Mouse (Mus musculus): Measurements from ENCODE around the gene Nsun2.
"Not testable (repeated sequence)": the region's sequence is repeated elsewhere in the genome, so short reads cannot be mapped to it uniquely, and the experiment has no call there.

The Nsun2 gene

GRCm38 (mm10) chr13:69549980-69550379 lies 16.4 kb downstream of the Nsun2 start:
- DNase-seq (ENCODE audit: extremely low read depth, low read depth, low spot score): no peak

DNA sequence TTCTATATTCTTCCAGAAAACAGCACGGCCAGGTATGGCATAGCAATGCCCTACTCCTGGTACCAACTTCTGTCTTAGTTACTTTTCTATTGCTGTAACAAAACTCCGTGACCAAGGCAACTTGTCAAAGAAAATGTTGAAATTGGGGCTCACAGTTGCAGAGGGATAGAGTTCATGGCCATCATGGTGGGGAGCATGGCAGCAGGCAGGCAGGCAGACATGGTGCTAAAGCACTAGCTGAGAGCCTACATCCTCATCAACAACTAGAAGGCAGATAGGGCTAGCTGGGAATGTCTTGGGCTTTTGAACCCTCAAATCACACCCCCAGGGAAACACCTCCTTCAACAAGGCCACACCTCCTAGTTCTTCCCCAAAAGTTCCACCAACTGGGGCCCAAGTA lies 17.3 kb downstream of the Nsun2 start:
- DNase-seq (ENCODE audit: extremely low read depth, low read depth, low spot score): no peak

- DNase-seq (ENCODE audit: extremely low read depth, low read depth, low spot score): no peak
Observed at GRCm38 (mm10) chr13:69553024-69553423, 19.5 kb downstream of the Nsun2 start.

DNA sequence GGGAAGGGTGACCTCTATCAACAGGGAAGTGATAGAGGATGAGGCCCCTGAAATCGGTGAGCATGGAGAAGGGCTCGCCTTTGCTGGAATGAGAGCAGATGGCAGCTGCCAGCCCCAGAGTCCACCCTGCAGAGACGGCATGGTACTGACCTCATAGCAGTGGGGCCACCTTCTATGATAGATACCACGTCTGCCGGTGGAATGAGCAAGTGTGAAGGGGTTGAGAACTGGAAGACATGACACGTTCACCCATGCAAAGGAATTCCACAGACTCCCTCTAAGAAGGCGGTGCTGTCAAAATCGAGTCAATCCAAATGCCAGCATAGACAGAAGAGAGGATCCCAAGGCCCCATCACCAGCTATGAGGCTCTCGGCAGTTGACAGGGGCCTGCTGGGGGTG lies 20.7 kb downstream of the Nsun2 start:
- no peak for DNase-seq (ENCODE audit: extremely low read depth, low read depth, low spot score)

GRCm38 (mm10) chr13:69555045-69555444 lies 21.5 kb downstream of the Nsun2 start:
- DNase-seq (ENCODE audit: extremely low read depth, low read depth, low spot score): no peak

DNA sequence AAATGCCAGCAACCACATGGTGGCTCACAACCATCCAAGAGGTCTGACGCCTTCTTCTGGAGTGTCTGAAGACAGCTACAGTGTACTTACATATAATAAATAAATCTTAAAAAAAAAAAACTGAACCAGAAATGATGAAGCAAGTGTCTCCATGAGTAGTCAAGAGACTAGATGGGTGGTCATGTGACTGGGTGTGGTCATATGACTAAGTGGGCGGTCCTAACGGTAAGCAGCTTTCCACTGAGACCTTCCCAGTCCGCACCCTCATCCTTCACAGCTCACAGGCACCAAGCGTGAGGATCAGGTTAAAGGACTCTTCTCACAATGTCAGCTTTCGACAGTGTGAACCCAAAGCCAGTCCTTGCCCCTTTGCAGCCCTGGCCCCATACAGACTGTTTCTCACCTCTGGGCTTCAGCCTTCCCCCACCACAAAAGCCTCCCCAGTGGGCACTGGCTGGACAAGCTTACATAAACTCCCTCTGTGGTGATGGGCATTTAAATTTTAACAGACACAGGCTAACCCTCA lies 22.5 kb downstream of the Nsun2 start:
- no peak for DNase-seq (ENCODE audit: extremely low read depth, low read depth, low spot score)

- no peak for DNase-seq (ENCODE audit: extremely low read depth, low read depth, low spot score)
Observed at GRCm38 (mm10) chr13:69556728-69557127, 23.2 kb downstream of the Nsun2 start.

GRCm38 (mm10) chr13:69558098-69558660 lies 24.6 kb downstream of the Nsun2 start:
- no peak for DNase-seq (ENCODE audit: extremely low read depth, low read depth, low spot score)

- DNase-seq (ENCODE audit: extremely low read depth, low read depth, low spot score): no peak
Observed at GRCm38 (mm10) chr13:69559291-69559961, 25.9 kb downstream of the Nsun2 start.

DNA sequence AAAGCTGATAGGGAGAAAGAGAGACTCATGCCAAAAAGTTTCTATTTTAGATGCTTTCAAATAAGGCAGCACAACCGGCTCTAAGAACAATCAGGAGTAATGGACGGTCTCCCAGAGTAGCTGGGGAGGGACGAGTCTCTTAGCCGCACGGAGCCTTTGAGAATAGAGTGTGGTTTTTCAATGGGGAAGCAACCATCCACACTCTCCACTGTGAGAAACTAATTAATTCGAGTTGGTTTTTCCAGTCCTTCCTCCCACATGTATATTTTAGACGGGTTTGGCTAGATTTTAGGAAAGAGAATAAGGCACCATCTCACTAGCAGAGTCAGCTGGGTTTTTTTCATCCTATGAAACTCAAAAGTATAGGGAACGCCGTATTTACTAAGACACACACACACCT lies 28.5 kb downstream of the Nsun2 start:
- DNase-seq (ENCODE audit: extremely low read depth, low read depth, low spot score): no peak

DNA sequence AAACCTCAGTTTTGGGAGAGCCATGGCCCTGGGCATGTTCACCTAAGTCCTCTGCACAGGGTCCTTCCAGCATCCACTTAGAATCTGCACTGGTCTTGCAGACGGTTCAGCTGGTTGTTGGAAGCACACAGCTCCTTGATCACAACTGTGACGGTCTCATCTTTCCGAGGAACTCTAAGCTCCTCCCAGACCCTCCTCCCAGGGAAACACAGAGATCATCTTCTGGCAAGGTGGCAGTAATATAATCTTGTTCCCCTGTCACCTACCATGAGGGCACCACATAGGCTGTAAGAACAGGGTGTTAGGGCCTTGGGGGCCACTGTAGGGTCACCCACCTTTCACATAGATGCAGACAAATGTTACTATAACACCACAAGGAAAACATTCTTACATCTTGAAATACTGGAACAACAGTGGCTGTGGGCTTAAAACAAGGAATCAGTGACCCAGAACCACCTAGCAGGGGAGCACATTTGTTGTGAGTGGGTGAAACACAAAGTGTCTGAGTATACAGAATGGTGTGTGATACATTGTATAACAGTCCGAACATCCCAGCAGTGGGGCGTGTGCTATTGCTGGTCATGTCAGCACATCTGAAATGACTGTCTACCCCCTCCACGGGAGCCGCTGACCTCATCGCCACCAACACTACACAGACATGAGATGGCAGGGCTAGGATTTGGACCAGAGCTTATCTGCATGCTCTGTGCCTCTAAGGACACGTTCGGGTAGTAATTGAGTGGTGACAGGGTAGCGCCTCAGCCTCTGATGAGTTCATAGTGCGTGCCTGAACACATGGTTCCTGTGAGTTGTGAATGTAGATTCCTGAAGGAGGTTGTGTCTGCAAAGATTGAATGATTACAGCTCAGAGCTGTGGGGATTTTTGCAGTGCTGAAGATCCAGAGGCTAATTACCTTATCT lies 29.4 kb downstream of the Nsun2 start:
- DNase-seq (ENCODE audit: extremely low read depth, low read depth, low spot score): no peak

DNA sequence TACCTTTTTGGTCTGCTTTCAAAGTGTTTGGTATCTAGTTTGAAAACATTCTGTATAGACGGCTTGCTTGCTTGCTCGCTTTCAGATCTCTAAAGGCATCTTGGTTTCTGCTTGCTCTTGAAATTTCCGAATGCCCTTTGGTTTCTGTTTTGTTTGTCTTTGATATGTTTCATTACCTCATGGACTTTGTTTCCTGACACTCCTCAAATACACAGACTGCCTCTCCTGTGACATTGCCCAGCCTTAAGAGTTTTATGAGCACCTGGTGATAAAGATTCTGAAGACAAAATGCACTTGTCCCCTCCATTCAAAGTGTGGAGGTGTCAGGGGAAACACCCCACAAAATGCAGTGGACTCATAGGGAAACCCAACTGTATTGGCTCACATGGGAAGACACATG lies 30.4 kb downstream of the Nsun2 start:
- DNase-seq (ENCODE audit: extremely low read depth, low read depth, low spot score): no peak

GRCm38 (mm10) chr13:69564573-69564972 lies 31.0 kb downstream of the Nsun2 start:
- no peak for DNase-seq (ENCODE audit: extremely low read depth, low read depth, low spot score)

DNA sequence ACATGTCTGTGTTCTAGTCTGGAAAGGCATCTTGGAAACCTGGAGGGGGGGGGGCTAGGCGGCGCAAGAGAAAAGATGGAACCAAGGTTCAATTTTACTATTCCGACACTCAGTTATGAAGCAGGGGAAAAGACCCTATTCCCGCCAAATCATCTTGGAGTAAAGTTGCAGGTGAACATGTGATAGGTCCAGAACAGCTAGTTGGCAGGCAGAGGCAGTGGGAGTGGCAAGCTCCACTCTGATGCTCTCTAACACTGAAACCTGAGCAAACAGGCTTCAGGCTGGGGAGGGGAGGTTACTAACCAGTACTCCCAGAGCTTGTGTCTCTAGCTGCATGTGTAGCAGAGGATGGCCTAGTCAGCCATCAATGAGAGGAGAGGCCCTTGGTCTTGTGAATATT lies 31.9 kb downstream of the Nsun2 start:
- not testable (repeated sequence) for DNase-seq (ENCODE audit: extremely low read depth, low read depth, low spot score)

DNA sequence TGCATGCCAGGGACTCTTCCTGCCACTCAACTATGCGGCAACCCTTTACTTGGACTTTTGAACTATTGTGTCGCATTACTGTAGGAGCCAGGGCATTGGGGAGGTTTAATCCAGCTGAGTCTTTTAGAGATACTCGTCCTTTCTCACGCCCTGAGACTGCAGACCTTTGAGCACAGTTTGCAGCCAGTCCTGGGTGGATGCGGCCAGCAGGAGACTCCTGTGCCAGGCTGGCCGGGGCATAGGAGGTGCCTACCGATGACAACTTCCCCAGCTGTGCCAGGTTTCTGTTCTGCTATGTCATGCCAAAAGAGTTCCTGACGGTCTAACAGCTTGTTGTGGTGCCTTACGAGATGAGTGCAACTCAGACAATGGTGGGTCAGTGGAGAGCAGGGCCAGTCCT lies 35.7 kb downstream of the Nsun2 start:
- DNase-seq (ENCODE audit: extremely low read depth, low read depth, low spot score): no peak

DNA sequence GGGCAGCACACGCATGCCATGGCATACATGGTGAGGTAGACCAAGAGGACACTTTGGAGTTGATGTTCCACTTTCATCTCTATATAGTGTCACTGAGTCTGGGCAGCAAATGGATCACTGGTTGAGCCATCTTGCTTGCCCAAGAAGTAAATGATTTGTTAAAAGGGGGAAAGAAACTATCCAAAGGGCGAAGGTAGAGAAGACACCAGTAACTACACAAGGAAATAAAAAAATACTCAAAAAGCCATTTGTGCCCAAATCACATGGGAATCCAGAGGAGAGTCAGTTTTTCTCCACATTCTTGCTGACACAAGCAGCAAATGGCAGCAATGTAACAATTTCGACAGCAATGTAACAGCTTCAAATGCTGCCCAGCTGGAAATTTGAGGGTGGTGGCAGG lies 39.0 kb downstream of the Nsun2 start:
- DNase-seq (ENCODE audit: extremely low read depth, low read depth, low spot score): no peak

GRCm38 (mm10) chr13:69576676-69577075 lies 43.1 kb downstream of the Nsun2 start:
- DNase-seq (ENCODE audit: extremely low read depth, low read depth, low spot score): no peak

DNA sequence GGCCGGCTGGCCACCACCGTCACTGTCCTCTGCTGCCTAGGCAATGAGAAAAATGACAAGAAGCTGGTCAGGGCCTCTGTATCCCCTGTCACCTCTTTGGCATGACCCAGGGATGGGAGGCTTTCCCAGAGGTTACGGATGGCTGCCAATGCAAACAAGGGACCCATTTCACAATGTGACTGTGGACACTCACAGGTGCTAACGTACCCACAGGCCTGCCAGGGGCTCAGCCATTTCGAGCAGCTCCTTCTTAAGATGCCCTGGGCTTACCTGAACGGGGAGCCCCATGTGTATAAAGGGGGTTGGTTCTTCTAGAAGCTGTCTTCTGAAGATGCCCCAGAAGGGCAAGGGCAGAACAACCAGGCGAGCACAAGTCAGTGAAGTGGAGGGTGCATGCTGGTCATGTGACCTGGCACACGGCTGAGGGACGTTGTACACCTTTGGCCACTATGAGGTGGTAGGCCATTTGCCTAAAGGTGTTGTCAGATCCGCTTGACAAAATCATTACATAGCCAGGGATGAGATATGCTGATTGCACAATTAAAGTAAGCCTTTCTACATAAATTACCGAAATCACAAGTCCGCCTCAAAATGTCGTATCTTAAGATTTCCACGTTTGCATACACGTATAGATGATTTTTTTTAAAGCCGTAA lies 43.8 kb downstream of the Nsun2 start:
- DNase-seq (ENCODE audit: extremely low read depth, low read depth, low spot score): no peak

- no peak for DNase-seq (ENCODE audit: extremely low read depth, low read depth, low spot score)
Observed at GRCm38 (mm10) chr13:69582411-69582810, 48.9 kb downstream of the Nsun2 start.

DNA sequence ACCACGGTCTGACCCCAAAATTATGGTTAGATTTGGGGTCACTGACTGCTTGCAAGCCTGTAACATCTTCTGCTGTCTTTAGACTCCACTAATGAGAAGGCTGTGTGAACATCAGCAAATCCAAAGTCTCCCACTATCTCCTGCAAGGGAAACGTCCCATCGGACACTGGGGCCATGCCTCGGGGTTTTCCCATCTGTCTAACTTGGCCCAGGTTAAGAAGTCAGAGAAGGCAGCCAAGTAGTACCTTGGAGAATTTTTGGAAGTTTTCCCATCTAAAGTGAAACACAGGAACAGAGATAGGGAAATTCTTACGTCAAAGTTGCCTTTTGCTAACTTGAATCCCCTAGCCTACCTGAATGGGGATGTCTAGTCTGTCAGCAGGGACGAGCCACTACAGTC lies 50.0 kb downstream of the Nsun2 start:
- DNase-seq (ENCODE audit: extremely low read depth, low read depth, low spot score): no peak

DNA sequence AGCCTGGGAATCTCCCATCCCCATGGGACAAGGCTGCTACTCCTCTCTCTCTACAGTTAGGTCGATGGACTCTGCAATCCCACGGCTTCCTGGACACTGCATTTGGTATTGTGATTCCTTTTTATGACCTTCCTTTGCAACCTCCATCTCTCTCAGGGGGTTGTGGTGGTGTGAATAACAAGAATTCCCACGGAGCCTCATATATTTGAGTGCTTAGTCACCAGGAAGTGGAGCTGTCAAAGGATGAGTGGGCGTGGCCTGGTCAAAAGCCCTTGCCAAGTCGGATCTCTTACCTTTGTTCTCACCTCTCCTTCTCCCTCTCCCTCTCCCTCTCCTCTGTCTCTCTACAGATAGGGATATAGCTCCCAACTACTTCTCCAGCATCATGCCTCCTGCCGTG lies 52.3 kb downstream of the Nsun2 start:
- no peak for DNase-seq (ENCODE audit: extremely low read depth, low read depth, low spot score)
